Mouse (Mus musculus) leukemia stem cell, adult 10-12 weeks (primary cell): ENCODE results near the gene Izumo3. TPM values are rescaled to one million over a fixed set of nuclear protein-coding genes. Genes with fewer than 3 reads are reported as not detected.

ENCODE experiments used
- polyA plus RNA-seq: library from polyadenylated mRNA; stranded (reverse); fragments of >175 nt; gene quantifications from 2 replicates; pipeline ENCODE4 v1.2.3, GENCODE M21; 2012; ENCODE audit warnings: low replicate concordance

Gene Izumo3
- polyA plus RNA-seq, result not detected in 2 replicates

DNA sequence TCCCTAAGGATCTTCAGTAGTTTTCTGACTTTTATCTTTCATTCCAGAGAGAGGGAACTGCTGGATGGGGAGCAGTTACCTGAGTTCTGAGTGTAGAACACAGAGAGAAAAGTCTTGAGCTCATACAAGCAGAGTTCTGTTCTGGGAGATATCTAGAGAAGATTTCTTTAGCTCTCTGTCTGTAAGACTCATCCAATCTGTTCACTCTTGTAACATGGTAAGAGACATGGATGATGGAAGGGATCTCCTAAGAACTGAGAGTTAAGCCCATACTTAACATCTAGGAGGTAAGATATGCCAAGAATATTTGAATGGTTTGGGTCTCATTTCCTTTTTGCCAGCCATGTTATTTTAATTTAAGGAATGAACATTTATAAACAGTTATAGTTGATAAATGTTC lies at the start of gene Izumo3:
Izumo3 (minus strand) TSS at position 101 of the 400 bp plus-strand sequence.

DNA sequence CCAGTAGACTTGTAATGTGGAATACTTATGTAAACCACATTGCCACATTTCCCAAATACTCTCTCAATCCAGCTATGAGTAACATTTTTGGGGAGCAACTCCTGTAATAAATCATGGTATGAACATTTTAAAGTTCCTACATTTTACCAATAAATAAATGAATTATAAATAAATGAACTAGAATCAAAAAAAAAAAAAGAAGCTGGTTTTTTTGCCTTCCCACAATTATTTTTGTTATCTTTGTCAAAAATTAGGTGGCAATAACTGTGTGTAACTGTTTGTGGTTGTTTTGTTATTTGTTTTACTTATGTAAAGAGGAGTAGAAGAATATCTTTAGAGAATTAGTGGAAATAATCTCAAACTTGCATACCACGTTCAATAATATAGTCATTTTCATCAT lies 44.6 kb upstream of the Izumo3 start, which contains the start of gene Gm12666:
Gm12666 (minus strand) TSS at position 101 of the 400 bp plus-strand sequence.

Other genes with a start within 250 kb of the Izumo3 start
- 4.1 and 4.3 TPM in 2 replicates for gene Gm12666, start 44.5 kb upstream of the Izumo3 start, polyA plus RNA-seq